Mouse (Mus musculus) central nervous system, embryonic 18 days (tissue): Measurements from ENCODE around the gene Rgs7. TPM values are rescaled to one million over a fixed set of nuclear protein-coding genes. Genes with fewer than 3 reads are reported as not detected.

Experiments used
- polyA plus RNA-seq: library from polyadenylated mRNA; depleted of rRNA; stranded (reverse); fragments of >200 nt; gene quantifications from 2 replicates; pipeline ENCODE4 v1.2.3, GENCODE M21; 2012; rRNA removed

Rgs7 gene
- polyA plus RNA-seq: 35.3 and 38.6 TPM in 2 replicates

GRCm38 (mm10) chr1:175491861-175492682, at the start of gene Rgs7:
Gene Rgs7, minus strand, starts transcription at chr1:175492500.

Other genes with a start within 250 kb of the Rgs7 start
- not detected in 2 replicates for gene Kmo, start 127.9 kb upstream of the Rgs7 start, polyA plus RNA-seq
- 86.6 and 89.7 TPM in 2 replicates for gene Fh1, start 133.1 kb upstream of the Rgs7 start, polyA plus RNA-seq
- gene Opn3, start 200.3 kb upstream of the Rgs7 start, polyA plus RNA-seq: 4.0 and 4.2 TPM in 2 replicates
- 4.7 and 5.7 TPM in 2 replicates for gene Chml, start 200.4 kb upstream of the Rgs7 start, polyA plus RNA-seq
- 0.03 TPM in 2 replicates for gene Wdr64, start 206.1 kb upstream of the Rgs7 start, polyA plus RNA-seq